Mouse (Mus musculus): ENCODE data around the gene Pold4.

The Pold4 gene

GRCm38 (mm10) chr19:4203604-4204326, 27.9 kb upstream of the Pold4 start:
- DNase-seq (ENCODE audit: low read depth, low spot score): no peak

- DNase-seq (ENCODE audit: low read depth, low spot score): no peak
Observed at GRCm38 (mm10) chr19:4204889-4205288, 26.8 kb upstream of the Pold4 start.

GRCm38 (mm10) chr19:4206971-4207370, 24.7 kb upstream of the Pold4 start:
- peak; percentile 83 for DNase-seq (ENCODE audit: low read depth, low spot score)

- no peak for DNase-seq (ENCODE audit: low read depth, low spot score)
Observed at GRCm38 (mm10) chr19:4208563-4208962, 23.1 kb upstream of the Pold4 start.

GRCm38 (mm10) chr19:4211891-4212588, 19.7 kb upstream of the Pold4 start:
- no peak for DNase-seq (ENCODE audit: low read depth, low spot score)

- no peak for DNase-seq (ENCODE audit: low read depth, low spot score)
Observed at GRCm38 (mm10) chr19:4213524-4213974, 18.1 kb upstream of the Pold4 start.

GRCm38 (mm10) chr19:4214071-4214770, 17.5 kb upstream of the Pold4 start, which contains the start of the genes Clcf1 and AC109138.7:
Gene Clcf1, plus strand, starts transcription at chr19:4214238.
Gene AC109138.7, plus strand, starts transcription at chr19:4214357.
- peak; percentile 62 for DNase-seq (ENCODE audit: low read depth, low spot score)

GRCm38 (mm10) chr19:4214771-4215450, 16.8 kb upstream of the Pold4 start:
- no peak for DNase-seq (ENCODE audit: low read depth, low spot score)

GRCm38 (mm10) chr19:4215451-4215840, 16.3 kb upstream of the Pold4 start:
- DNase-seq (ENCODE audit: low read depth, low spot score): no peak

GRCm38 (mm10) chr19:4216041-4216685, 15.5 kb upstream of the Pold4 start:
- no peak for DNase-seq (ENCODE audit: low read depth, low spot score)

GRCm38 (mm10) chr19:4217140-4217539, 14.6 kb upstream of the Pold4 start:
- DNase-seq (ENCODE audit: low read depth, low spot score): no peak

GRCm38 (mm10) chr19:4217855-4218254, 13.8 kb upstream of the Pold4 start:
- no peak for DNase-seq (ENCODE audit: low read depth, low spot score)

GRCm38 (mm10) chr19:4218293-4218692, 13.4 kb upstream of the Pold4 start:
- DNase-seq (ENCODE audit: low read depth, low spot score): no peak

GRCm38 (mm10) chr19:4218784-4219183, 12.9 kb upstream of the Pold4 start:
- no peak for DNase-seq (ENCODE audit: low read depth, low spot score)

GRCm38 (mm10) chr19:4219943-4220342, 11.8 kb upstream of the Pold4 start:
- DNase-seq (ENCODE audit: low read depth, low spot score): no peak

- DNase-seq (ENCODE audit: low read depth, low spot score): no peak
Observed at GRCm38 (mm10) chr19:4220416-4220815, 11.3 kb upstream of the Pold4 start.

GRCm38 (mm10) chr19:4220957-4221743, 10.5 kb upstream of the Pold4 start:
- DNase-seq (ENCODE audit: low read depth, low spot score): no peak

- no peak for DNase-seq (ENCODE audit: low read depth, low spot score)
Observed at GRCm38 (mm10) chr19:4222165-4222564, 9.5 kb upstream of the Pold4 start.

GRCm38 (mm10) chr19:4226779-4227178, 4.9 kb upstream of the Pold4 start:
- no peak for DNase-seq (ENCODE audit: low read depth, low spot score)

GRCm38 (mm10) chr19:4227446-4227845, 4.3 kb upstream of the Pold4 start:
- peak; percentile 55 for DNase-seq (ENCODE audit: low read depth, low spot score)

Data from ZHBTc4 (cell line).